Mouse (Mus musculus) forebrain, embryonic 16.5 days (tissue): Measurements from ENCODE around the gene Vmn1r166. TPM values are rescaled to one million over a fixed set of nuclear protein-coding genes. Genes with fewer than 3 reads are reported as not detected.
"Not testable (repeated sequence)": the region's sequence is repeated elsewhere in the genome, so short reads cannot be mapped to it uniquely, and the experiment has no call there.

Experiments used
- ATAC-seq: fragments of 200-750 bp; cut with Nextera tagmentation; 2 replicates; pipeline ENCODE4 v1.8.0; 2017; ENCODE audit warnings: mild to moderate bottlenecking, moderate library complexity
- H3K27ac ChIP-seq: fragments of 300-500 bp; sonication (generic); 2 replicates; pipeline ENCODE4 v1.5.1; 2014; ENCODE audit warnings: low read length, control low read depth
- H3K27me3 ChIP-seq: fragments of 300-500 bp; sonication (generic); replicated peaks from 2 replicates; pipeline ENCODE4 v1.6.1; 2014; ENCODE audit warnings: low read length; ENCODE audit not compliant: control insufficient read depth, insufficient read depth
- H3K36me3 ChIP-seq: fragments of 300-500 bp; sonication (generic); 2 replicates; pipeline ENCODE4 v1.6.1; 2014; ENCODE audit not compliant: control insufficient read depth, insufficient read depth
- H3K4me1 ChIP-seq: fragments of 300-500 bp; sonication (generic); replicated peaks from 2 replicates; pipeline ENCODE4 v1.6.1; 2014; ENCODE audit warnings: low read length; ENCODE audit not compliant: control insufficient read depth, insufficient read depth
- H3K4me2 ChIP-seq: fragments of 300-500 bp; sonication (generic); 2 replicates; pipeline ENCODE4 v1.6.1; 2014; ENCODE audit warnings: mild to moderate bottlenecking, low read length, control low read depth
- H3K4me3 ChIP-seq: fragments of 300-500 bp; sonication (generic); replicated peaks from 2 replicates; pipeline ENCODE4 v1.5.1; 2014; ENCODE audit warnings: mild to moderate bottlenecking, low read length, control low read depth
- H3K9ac ChIP-seq: fragments of 300-500 bp; sonication (generic); replicated peaks from 2 replicates; pipeline ENCODE4 v1.6.1; 2014; ENCODE audit warnings: low read depth, low read length, control low read depth
- H3K9me3 ChIP-seq: fragments of 300-500 bp; sonication (generic); 2 replicates; pipeline ENCODE4 v1.6.1; 2016; ENCODE audit warnings: low read length; ENCODE audit not compliant: control insufficient read depth
- WGBS: fragments of 180-500 bp; shearing (Covaris S2); extraction: QIAGEN DNeasy Blood & Tissue Kit; methylation state at CpG from one replicate; pipeline ENCODE4 v1.1.7; 2014; 5-methylcytosine and 5-hydroxymethylcytosine counted together
- polyA plus RNA-seq: library from polyadenylated mRNA; unstranded; fragments of >200 nt; fragmentation: Nextera tagmentation; extraction: Ambion mirVana; gene quantifications from 2 replicates; pipeline ENCODE4 v1.2.1, GENCODE M21; 2015

The Vmn1r166 gene
- polyA plus RNA-seq, result not detected in 2 replicates

GRCm38 (mm10) chr7:23251582-23251981, at the start of gene Vmn1r166:
Gene Vmn1r166, minus strand, starts transcription at chr7:23251682.
- H3K9ac ChIP-seq, H3K36me3 ChIP-seq, ATAC-seq, H3K27ac ChIP-seq, H3K4me1 ChIP-seq, H3K27me3 ChIP-seq, H3K4me2 ChIP-seq, H3K9me3 ChIP-seq, H3K4me3 ChIP-seq: not testable (repeated sequence)
- no CpG with 5 or more reads among the region's 2 CpGs for WGBS

GRCm38 (mm10) chr7:23300892-23301291, 49.4 kb upstream of the Vmn1r166 start, which contains the start of gene Nlrp4e:
Gene Nlrp4e, plus strand, starts transcription at chr7:23301192.
- ATAC-seq, H3K4me1 ChIP-seq, H3K4me3 ChIP-seq, H3K27me3 ChIP-seq, H3K27ac ChIP-seq, H3K9ac ChIP-seq, H3K4me2 ChIP-seq, H3K36me3 ChIP-seq, H3K9me3 ChIP-seq: not testable (repeated sequence)
- WGBS, result 86% methylated on average over 3 of the region's 3 CpGs

- H3K4me1 ChIP-seq, H3K27me3 ChIP-seq, ATAC-seq, H3K4me3 ChIP-seq, H3K9ac ChIP-seq, H3K36me3 ChIP-seq, H3K27ac ChIP-seq, H3K4me2 ChIP-seq, H3K9me3 ChIP-seq: not testable (repeated sequence)
- WGBS, result no CpG with 5 or more reads among the region's 2 CpGs
Observed at GRCm38 (mm10) chr7:23278800-23279199, 27.3 kb upstream of the Vmn1r166 start, which contains the start of gene Gm6902. Gene Gm6902, minus strand, starts transcription at chr7:23278900.

GRCm38 (mm10) chr7:23217032-23217431, 34.5 kb downstream of the Vmn1r166 start, which contains the start of gene Vmn1r165:
Gene Vmn1r165, plus strand, starts transcription at chr7:23217332.
- not testable (repeated sequence) for H3K4me1 ChIP-seq, H3K27ac ChIP-seq, H3K4me2 ChIP-seq, H3K4me3 ChIP-seq, H3K9me3 ChIP-seq, H3K27me3 ChIP-seq, ATAC-seq, H3K36me3 ChIP-seq, H3K9ac ChIP-seq
- WGBS, result no CpG with 5 or more reads among the region's 3 CpGs

Other genes with a start within 250 kb of the Vmn1r166 start
- not detected in 2 replicates for gene Gm4216, start 231.8 kb downstream of the Vmn1r166 start, polyA plus RNA-seq
- not detected in 2 replicates for gene Vmn1r163, start 196.1 kb downstream of the Vmn1r166 start, polyA plus RNA-seq
- not detected in 2 replicates for gene Gm8720, start 184.2 kb downstream of the Vmn1r166 start, polyA plus RNA-seq
- not detected in 2 replicates for gene Gm10662, start 107.2 kb downstream of the Vmn1r166 start, polyA plus RNA-seq
- not detected in 2 replicates for gene Vmn1r165, start 34.4 kb downstream of the Vmn1r166 start, polyA plus RNA-seq
- not detected in 2 replicates for gene Gm6902, start 27.2 kb upstream of the Vmn1r166 start, polyA plus RNA-seq
- gene Nlrp4e, start 49.5 kb upstream of the Vmn1r166 start, polyA plus RNA-seq, result not detected in 2 replicates
- not detected in 2 replicates for gene Nlrp5, start 134.2 kb upstream of the Vmn1r166 start, polyA plus RNA-seq